Mouse (Mus musculus) neural tube, embryonic 11.5 days (tissue): ENCODE data around the gene Myl12a. TPM values are rescaled to one million over a fixed set of nuclear protein-coding genes. Genes with fewer than 3 reads are reported as not detected.

ENCODE experiments used
- ATAC-seq: fragments of 200-750 bp; cut with Nextera tagmentation; 2 replicates; pipeline ENCODE4 v1.8.0; 2017; ENCODE audit warnings: moderate number of reproducible peaks, mild to moderate bottlenecking, moderate TSS enrichment, moderate library complexity; ENCODE audit not compliant: insufficient read depth, low FRiP score, low TSS enrichment
- DNase-seq: peaks from one replicate; pipeline ENCODE4 v3.0.0-alpha.2; 2015; ENCODE audit warnings: low spot score
- H3K27ac ChIP-seq: fragments of 300-500 bp; sonication (generic); 2 replicates; pipeline ENCODE4 v1.5.1; 2014; ENCODE audit warnings: low read depth, mild to moderate bottlenecking, low read length
- H3K27me3 ChIP-seq: fragments of 300-500 bp; sonication (generic); 2 replicates; pipeline ENCODE4 v1.6.1; 2014; ENCODE audit warnings: mild to moderate bottlenecking, low read length, mixed read lengths; ENCODE audit not compliant: control insufficient read depth, insufficient read depth
- H3K36me3 ChIP-seq: fragments of 300-500 bp; sonication (generic); 2 replicates; pipeline ENCODE4 v1.6.1; 2014; ENCODE audit warnings: mild to moderate bottlenecking, low read length, moderate library complexity, mixed read lengths; ENCODE audit not compliant: control insufficient read depth, insufficient read depth
- H3K4me1 ChIP-seq: fragments of 300-500 bp; sonication (generic); 2 replicates; pipeline ENCODE4 v1.6.1; 2014; ENCODE audit warnings: low read length, mixed read lengths; ENCODE audit not compliant: control insufficient read depth, insufficient read depth
- H3K4me2 ChIP-seq: fragments of 300-500 bp; sonication (generic); 2 replicates; pipeline ENCODE4 v1.6.1; 2014; ENCODE audit warnings: low read depth, mild to moderate bottlenecking, moderate library complexity
- H3K4me3 ChIP-seq: fragments of 300-500 bp; sonication (generic); 2 replicates; pipeline ENCODE4 v1.5.1; 2014; ENCODE audit warnings: low read depth, low read length
- H3K9ac ChIP-seq: fragments of 300-500 bp; sonication (generic); 2 replicates; pipeline ENCODE4 v1.6.1; 2014; ENCODE audit warnings: mild to moderate bottlenecking, low read length
- H3K9me3 ChIP-seq: fragments of 300-500 bp; sonication (generic); 2 replicates; pipeline ENCODE4 v1.6.1; 2016; ENCODE audit warnings: low read length; ENCODE audit not compliant: control insufficient read depth
- WGBS: fragments of 180-500 bp; shearing (Covaris S2); extraction: QIAGEN DNeasy Blood & Tissue Kit; methylation state at CpG from one replicate; pipeline ENCODE4 v1.1.7; 2014; 5-methylcytosine and 5-hydroxymethylcytosine counted together
- polyA plus RNA-seq: library from polyadenylated mRNA; unstranded; fragments of >200 nt; fragmentation: Nextera tagmentation; extraction: Ambion mirVana; gene quantifications from 2 replicates; pipeline ENCODE4 v1.2.1, GENCODE M21; 2014

Myl12a gene
- polyA plus RNA-seq, 1 experiment from 2014 or later = 411 TPM

DNA sequence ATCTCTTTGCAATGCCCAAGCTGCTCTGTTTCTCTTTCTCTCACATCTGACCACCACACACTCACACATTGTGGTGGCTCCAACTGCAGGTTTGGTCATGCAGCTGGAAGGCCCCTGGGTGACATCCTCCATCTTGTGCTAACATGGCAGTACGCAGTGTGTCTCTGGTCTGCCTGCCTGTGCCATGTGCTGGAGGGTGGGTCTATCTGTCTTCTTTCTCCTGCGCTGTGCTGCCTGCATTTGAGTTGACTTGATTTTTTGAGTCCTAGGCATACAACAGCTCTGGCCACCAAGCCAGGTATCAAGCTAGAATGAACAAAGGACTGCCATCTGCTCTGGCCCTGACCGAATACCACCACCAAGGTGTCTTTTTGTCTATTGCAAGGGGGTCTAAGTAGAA, 15.5 kb upstream of the Myl12a start:
- DNase-seq = no peak
- Histone ChIP-seq H3K27ac (no peak overlapping the region), H3K9me3 (no peaks in the 10 kb centered on the region), H3K4me2 (no peak overlapping the region), H3K27me3 (no peaks in the 10 kb centered on the region), H3K4me3 (no peak overlapping the region), H3K9ac (no peak overlapping the region), H3K4me1 (no peaks in the 10 kb centered on the region), H3K36me3 (no peaks in the 10 kb centered on the region)
- no peak for ATAC-seq
- WGBS = 93% methylated on average over 3 of the region's 3 CpGs

DNA sequence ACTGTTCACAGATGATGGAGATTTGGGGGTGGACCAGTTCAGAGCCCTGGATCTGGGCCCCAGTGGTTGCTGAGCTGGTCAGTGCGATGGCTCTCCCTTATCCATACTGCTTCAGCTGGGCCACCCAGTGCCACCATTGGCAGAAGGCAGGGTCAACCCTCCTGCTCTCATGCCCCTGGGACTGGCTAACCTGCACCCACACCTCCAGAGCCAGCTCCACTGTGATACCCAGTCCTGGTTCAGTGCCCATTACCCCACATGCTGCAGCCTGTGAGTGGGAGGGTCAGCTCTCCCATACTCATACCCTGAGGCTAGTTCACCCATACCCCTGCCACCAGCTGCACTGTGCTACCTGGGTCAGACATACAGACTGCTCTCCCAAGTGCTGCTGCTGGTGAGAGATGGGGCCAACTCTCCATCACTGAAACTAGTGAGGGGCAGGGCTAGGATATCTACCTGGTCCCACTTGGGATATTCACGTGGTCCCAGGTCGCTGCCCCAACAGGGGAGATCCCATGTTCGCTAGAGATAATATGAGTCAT, 14.8 kb upstream of the Myl12a start:
- Histone ChIP-seq H3K4me2 (no peak overlapping the region), H3K27ac (no peak overlapping the region), H3K4me1 (no peaks in the 10 kb centered on the region), H3K36me3 (no peaks in the 10 kb centered on the region), H3K9me3 (no peaks in the 10 kb centered on the region), H3K4me3 (no peak overlapping the region), H3K27me3 (no peaks in the 10 kb centered on the region), H3K9ac (no peak overlapping the region)
- 87% methylated on average over 4 of the region's 4 CpGs for WGBS
- DNase-seq = no peak
- no peak for ATAC-seq

DNA sequence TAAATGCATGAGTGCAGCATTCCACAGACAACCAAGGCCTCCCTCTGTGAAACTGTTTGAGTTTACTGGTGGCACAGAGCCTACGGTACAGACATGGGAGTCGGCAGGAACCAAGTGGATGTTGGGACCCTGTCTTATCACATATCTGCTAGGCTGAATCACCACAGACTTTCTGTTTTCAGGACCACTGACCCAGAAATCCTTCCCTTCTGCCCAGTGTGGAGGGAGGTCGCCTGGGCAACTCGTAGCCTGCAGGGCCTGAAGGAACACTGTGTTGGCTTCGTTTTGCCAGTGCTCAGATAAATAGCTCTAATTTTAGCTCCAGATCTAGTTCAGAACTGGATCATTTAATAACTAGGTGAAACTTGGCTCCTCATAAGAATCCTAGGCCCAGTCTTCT, 12.2 kb upstream of the Myl12a start:
- ATAC-seq (no peak), DNase-seq (no peak)
- no peak overlapping the region for H3K27ac ChIP-seq
- no peak overlapping the region for H3K4me2 ChIP-seq
- no peaks in the 10 kb centered on the region for H3K27me3 ChIP-seq
- H3K4me1 ChIP-seq = no peaks in the 10 kb centered on the region
- no peak overlapping the region for H3K4me3 ChIP-seq
- no peaks in the 10 kb centered on the region for H3K9me3 ChIP-seq
- WGBS = 65% methylated on average over 5 of the region's 5 CpGs
- no peaks in the 10 kb centered on the region for H3K36me3 ChIP-seq
- H3K9ac ChIP-seq = no peak overlapping the region

DNA sequence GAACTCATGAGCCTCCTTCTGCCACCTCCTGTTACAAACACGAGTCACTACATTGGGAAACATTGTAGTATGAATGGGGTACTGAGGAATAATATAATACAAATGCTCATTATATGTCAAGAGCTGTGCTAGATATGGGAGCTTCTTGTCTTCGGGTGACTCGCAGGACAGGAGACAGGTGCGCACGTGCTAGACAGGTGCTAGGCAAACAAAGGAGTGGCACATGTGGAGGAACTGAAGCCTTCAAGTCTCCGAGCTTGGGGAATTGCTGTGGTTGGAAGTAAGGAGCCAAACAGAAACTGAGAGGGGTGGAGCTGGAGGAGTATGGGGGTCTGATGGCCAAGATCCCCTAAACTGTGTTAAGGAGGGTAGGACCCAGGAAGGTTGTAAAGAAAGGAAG, 10.4 kb upstream of the Myl12a start:
- H3K4me3 ChIP-seq = no peak overlapping the region
- no peak overlapping the region for H3K9ac ChIP-seq
- H3K9me3 ChIP-seq = no peaks in the 10 kb centered on the region
- no peaks in the 10 kb centered on the region for H3K27me3 ChIP-seq
- ATAC-seq (no peak), DNase-seq (no peak)
- no peaks in the 10 kb centered on the region for H3K36me3 ChIP-seq
- 93% methylated on average over 6 of the region's 6 CpGs for whole genome bisulfite sequencing
- no peak overlapping the region for H3K4me2 ChIP-seq
- no peaks in the 10 kb centered on the region for H3K4me1 ChIP-seq
- H3K27ac ChIP-seq = no peak overlapping the region

DNA sequence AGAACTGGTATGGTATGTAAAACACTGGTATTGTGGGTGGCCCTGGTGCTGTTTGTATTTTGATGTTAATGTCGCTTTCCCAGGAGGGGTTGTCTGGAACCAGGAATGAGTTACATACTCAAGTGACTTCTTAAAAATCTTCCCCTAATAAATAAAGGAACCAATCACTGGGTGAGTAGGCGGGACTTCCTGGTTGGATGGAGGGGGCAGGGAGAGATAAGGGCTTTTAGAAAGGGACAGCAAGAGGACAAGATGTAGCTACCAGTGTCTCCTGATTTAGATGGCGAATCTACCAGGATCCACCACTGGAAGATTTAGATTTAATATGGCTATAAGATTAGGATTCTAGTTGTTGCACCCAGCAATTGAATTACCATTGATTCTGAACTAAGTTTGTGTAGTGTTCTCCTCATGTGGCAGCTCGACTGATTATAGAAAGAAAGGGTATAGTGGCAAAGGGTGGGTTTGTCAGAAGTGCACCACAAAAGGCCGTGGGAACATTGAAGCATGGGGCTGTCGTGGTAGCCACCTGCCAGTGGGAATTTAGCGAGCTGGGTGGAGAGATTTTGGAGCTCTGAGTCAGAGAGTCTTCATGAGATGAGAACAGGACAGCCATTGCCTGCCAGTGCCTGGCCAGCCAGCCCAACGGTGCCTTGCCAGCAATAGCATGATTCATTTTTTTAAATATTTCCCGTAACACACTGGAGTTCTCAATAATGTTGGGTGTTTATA, 9.4 kb upstream of the Myl12a start:
- DNase-seq = no peak
- H3K9ac ChIP-seq = no peak overlapping the region
- H3K4me2 ChIP-seq = no peak overlapping the region
- no peak overlapping the region for H3K4me3 ChIP-seq
- WGBS = 83% methylated on average over 9 of the region's 9 CpGs
- H3K9me3 ChIP-seq = no peaks in the 10 kb centered on the region
- no peaks in the 10 kb centered on the region for H3K27me3 ChIP-seq
- H3K4me1 ChIP-seq = no peaks in the 10 kb centered on the region
- H3K27ac ChIP-seq = no peak overlapping the region
- no peak for ATAC-seq
- no peaks in the 10 kb centered on the region for H3K36me3 ChIP-seq

DNA sequence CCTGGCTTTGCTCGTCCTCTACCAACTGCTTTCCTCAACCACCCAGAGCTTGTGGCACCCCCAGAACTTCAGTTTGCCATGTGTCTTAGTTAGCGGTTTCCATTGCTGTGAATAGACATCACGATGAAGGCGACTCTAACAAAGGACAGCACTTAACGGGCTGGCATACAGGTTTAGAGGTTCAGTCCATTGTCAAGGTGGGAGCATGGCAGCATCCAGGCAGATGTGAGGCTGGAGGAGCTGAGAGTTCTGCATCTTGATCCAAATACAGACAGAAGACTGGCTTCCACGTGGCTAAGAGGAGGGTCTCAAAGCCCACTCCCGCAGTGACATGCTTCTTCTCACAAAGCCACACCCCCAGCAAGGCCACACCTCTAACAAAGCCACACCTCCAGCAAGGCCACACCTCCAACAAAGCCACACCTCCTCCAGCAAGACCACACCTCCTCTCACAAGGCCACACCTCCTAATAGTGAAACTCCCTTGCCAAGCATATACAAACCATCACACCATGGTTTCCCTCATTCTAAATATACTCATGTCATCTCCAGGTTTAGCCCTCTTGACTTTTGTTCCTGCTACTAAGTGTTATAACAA, 8.1 kb upstream of the Myl12a start:
- H3K9me3 ChIP-seq = no peaks in the 10 kb centered on the region
- H3K4me3 ChIP-seq = no peak overlapping the region
- no peak for DNase-seq
- ATAC-seq = no peak
- no peaks in the 10 kb centered on the region for H3K27me3 ChIP-seq
- H3K36me3 ChIP-seq = no peaks in the 10 kb centered on the region
- no peak overlapping the region for H3K4me2 ChIP-seq
- no peaks in the 10 kb centered on the region for H3K4me1 ChIP-seq
- H3K27ac ChIP-seq = no peak overlapping the region
- no peak overlapping the region for H3K9ac ChIP-seq
- 58% methylated on average over 7 of the region's 7 CpGs for WGBS

DNA sequence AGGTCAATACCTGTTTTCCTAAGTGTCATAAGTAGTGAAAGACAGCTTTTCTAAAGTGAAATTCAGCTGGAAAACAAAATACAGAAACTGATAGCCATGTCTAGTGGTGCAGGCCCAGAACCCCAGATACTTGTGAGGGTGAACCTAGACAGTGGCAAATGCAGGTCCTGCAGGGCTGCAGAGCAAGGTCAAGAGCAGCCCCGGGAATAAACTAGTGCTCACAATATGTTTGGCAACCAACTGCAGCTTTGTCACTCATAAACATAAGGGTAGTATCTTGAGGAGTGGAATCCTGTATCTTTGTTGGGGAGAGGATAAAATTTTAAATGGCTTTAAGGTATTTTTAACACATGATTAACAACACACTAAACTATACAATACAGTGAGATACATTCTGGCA, 7.1 kb upstream of the Myl12a start:
- Histone ChIP-seq H3K9ac (no peak overlapping the region), H3K4me2 (no peak overlapping the region), H3K9me3 (no peaks in the 10 kb centered on the region), H3K36me3 (no peaks in the 10 kb centered on the region), H3K4me1 (no peaks in the 10 kb centered on the region), H3K27me3 (no peaks in the 10 kb centered on the region), H3K4me3 (no peak overlapping the region), H3K27ac (no peak overlapping the region)
- WGBS = 90% methylated on average over 1 of the region's 1 CpGs
- DNase-seq (no peak), ATAC-seq (no peak)

DNA sequence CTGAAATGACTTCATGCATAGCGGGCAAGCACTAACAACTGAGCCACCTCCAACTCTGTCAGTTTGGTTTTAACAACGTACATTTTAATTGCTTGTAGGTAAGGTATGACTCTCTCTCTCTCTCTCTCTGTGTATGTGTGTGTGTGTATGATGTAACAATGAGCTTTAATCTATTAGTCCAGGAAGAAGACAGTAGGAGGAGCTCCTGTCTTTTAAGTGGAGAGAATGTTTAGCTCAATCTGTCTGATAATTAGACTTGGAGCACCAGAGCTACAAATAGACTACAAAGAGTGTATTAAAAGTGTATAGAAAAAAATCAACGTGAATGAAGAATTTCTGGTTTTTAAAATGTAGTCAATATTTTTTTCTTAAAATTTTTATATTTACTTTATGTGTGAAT, 6.0 kb upstream of the Myl12a start:
- no peak overlapping the region for H3K9ac ChIP-seq
- H3K9me3 ChIP-seq = no peaks in the 10 kb centered on the region
- H3K4me1 ChIP-seq = no peaks in the 10 kb centered on the region
- H3K4me3 ChIP-seq = no peak overlapping the region
- DNase-seq (no peak), ATAC-seq (no peak)
- no peaks in the 10 kb centered on the region for H3K27me3 ChIP-seq
- 79% methylated on average over 3 of the region's 3 CpGs for WGBS
- H3K27ac ChIP-seq = no peak overlapping the region
- H3K4me2 ChIP-seq = no peak overlapping the region
- no peaks in the 10 kb centered on the region for H3K36me3 ChIP-seq

DNA sequence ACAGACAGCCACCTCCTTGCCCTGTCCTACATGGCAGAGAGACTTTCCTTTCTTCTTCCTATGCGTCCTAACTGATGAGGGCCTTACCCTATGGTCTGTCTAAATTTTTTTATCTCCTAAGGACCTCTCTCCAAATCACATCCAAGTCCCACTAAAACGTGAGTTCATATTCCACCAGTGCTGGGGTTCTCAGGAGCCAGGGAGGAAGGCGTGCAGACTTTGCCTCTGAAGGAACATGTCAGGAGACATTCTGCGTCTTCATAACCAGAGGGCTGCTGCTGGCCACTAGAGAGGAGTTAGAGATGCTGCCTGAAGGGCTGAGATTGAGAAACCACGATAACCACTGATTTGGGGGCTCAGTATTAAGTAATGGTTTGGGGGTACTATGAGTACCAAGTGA, 4.3 kb upstream of the Myl12a start:
- Histone ChIP-seq H3K9me3 (no peaks in the 10 kb centered on the region), H3K4me1 (no peaks in the 10 kb centered on the region), H3K36me3 (no peaks in the 10 kb centered on the region), H3K9ac (no peak overlapping the region), H3K4me2 (no peak overlapping the region), H3K27ac (no peak overlapping the region), H3K27me3 (no peaks in the 10 kb centered on the region), H3K4me3 (no peak overlapping the region)
- ATAC-seq = no peak
- WGBS = 87% methylated on average over 5 of the region's 5 CpGs
- DNase-seq = no peak
